Mouse (Mus musculus): Measurements from ENCODE around the gene Twf2. TPM values are rescaled to one million over a fixed set of nuclear protein-coding genes. Genes with fewer than 3 reads are reported as not detected.

Gene Twf2
- total and polyA plus RNA-seq, 3 experiments, result 120 to 186 (median 131) TPM

DNA sequence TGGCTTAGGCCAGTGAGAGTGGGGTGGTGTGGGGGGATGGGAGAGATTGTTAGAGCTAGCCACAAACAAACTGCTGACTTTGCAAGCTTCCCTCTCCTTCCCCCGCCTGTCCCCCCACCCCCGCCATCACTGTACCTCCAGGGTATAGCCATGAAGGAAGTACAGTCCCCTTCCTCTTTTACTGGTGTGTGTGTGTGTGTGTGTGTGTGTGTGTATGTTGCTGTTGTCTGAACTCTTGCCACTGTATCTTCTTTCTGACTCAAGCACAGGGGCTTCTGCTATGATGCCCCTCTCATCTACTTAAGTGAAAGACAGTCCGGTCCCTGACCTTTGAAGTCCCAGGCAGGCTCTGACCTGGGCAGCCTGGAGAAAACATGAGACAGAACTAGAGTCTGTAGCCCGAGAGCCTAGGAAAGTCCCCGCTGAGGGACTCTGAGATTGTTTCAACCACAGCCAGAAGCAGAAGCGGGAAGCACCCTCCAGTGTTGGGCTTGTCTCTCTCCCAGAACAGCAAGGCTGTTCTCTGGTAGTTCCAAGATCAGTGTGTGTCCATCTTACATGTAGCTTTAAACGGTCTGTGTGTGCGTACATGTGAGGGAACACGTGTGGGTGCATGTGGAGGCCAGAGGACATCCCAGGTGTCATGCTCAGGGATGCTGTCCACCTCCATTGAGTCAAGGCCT is 27.3 kb downstream of the Twf2 start (continued):
- TF ChIP-seq ZC3H11A (IDR thresholded peaks at IDR 0.05; ENCODE audit: low read depth, low read length), result no peak
- TF ChIP-seq EP300 (IDR thresholded peaks at IDR 0.05; ENCODE audit: low read length), result peak; percentile 77
- TF ChIP-seq TCF12 (IDR thresholded peaks at IDR 0.05; ENCODE audit: low read depth, low read length), result peak; percentile 59
- peak; percentile 55; the same call in 1 of the 2 replicates for TF ChIP-seq ELF1 (IDR thresholded peaks at IDR 0.05; ENCODE audit: low read depth, low read length)
- TF ChIP-seq ZNF384 (IDR thresholded peaks at IDR 0.05; ENCODE audit: low read depth, low read length), result no peak
- no peak for TF ChIP-seq JUND (conservative IDR thresholded peaks at IDR 0.05; ENCODE audit: low read depth, low read length)
- TF ChIP-seq E2F4 (IDR thresholded peaks at IDR 0.05; ENCODE audit: insufficient replicate concordance, low read depth, low read length), result no peak
- peak; percentile 75 for TF ChIP-seq MXI1 (IDR thresholded peaks at IDR 0.05; ENCODE audit: low read depth, low read length)

DNA sequence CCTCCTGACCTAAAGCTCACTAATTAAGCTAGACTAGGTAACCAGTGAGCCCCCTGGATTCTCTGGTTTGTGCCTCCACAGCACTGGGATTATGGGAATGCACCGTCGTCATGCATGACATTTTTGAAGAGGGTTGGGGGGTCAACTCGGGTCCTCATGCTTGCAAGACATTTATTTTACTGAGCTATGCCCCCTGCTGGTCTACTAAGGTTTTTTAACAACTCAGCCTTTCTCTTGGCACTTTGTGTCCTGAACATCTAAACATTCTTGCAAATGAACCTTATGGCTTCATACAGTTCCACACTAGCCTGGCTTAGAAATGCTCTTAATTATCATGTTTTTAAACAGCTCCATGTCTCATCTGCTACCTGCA is 27.8 kb downstream of the Twf2 start:
- Histone ChIP-seq H3K4me2 (ENCODE audit: insufficient read depth, low read depth, poor library complexity, severe bottlenecking) (peak overlapping the region; percentile 78), H3K27ac (ENCODE audit: insufficient read depth, low read depth) (peak overlapping the region; percentile 95), H3K4me1 (ENCODE audit: control insufficient read depth in 1 of 2, insufficient read depth in 2 of 2) (peaks cover 28 to 58% of the 10 kb centered on the region in 2 experiments), H3K9ac (ENCODE audit: insufficient read depth, low read depth) (no peak overlapping the region; the same call in 1 of the 2 replicates), H3K9me3 (replicated peaks; ENCODE audit: low read length) (peaks cover 17% of the 10 kb centered on the region), H3K36me3 (replicated peaks in 1 of 2; ENCODE audit: control insufficient read depth in 1 of 2, insufficient read depth in 1 of 2, low read length in 1 of 2) (peaks cover 24 to 62% of the 10 kb centered on the region in 2 experiments), H3K4me3 (replicated peaks in 1 of 3; ENCODE audit: low read depth in 2 of 3, low read length in 2 of 3, poor library complexity in 1 of 3) (peak overlapping the region in 1 of 3 experiments; percentile 34), H3K79me2 (replicated peaks; ENCODE audit: control insufficient read depth, extremely low read depth, insufficient read depth, poor library complexity, severe bottlenecking) (no peaks in the 10 kb centered on the region), H3K27me3 (replicated peaks) (no peaks in the 10 kb centered on the region)
- dilution Hi-C loops (cut with MboI; ENCODE audit: extremely low pct_ligation_motif_present, extremely low pct_unique_long_range_greater_than_20kb, low sequenced_read_pairs) (no loop called here), in situ Hi-C loops (cut with MboI; ENCODE audit: low pct_ligation_motif_present, low pct_unique_long_range_greater_than_20kb, low sequenced_read_pairs) (no loop called here)
- DNase-seq (ENCODE audit: extremely low read depth), result peak; percentile 74
- TF ChIP-seq NRF1 (IDR thresholded peaks at IDR 0.05; ENCODE audit: low read depth, low read length), result no peak
- no peak for TF ChIP-seq GABPA (IDR thresholded peaks at IDR 0.05; ENCODE audit: insufficient replicate concordance, low read depth, low read length)
- peak; percentile 9; the same call in 1 of the 2 replicates for TF ChIP-seq JUND (conservative IDR thresholded peaks at IDR 0.05; ENCODE audit: low read depth, low read length)
- TF ChIP-seq RCOR1 (conservative IDR thresholded peaks at IDR 0.05; ENCODE audit: low read depth, low read length), result no peak
- TF ChIP-seq RAD21 (IDR thresholded peaks at IDR 0.05; ENCODE audit: low read depth, low read length), result peak; percentile 77
- TF ChIP-seq E2F4 (IDR thresholded peaks at IDR 0.05; ENCODE audit: insufficient replicate concordance, low read depth, low read length), result no peak
- no peak for TF ChIP-seq EP300 (IDR thresholded peaks at IDR 0.05; ENCODE audit: low read length)
- no peak for TF ChIP-seq CHD1 (IDR thresholded peaks at IDR 0.05; ENCODE audit: low read depth, low read length)
- TF ChIP-seq HCFC1 (IDR thresholded peaks at IDR 0.05; ENCODE audit: low read depth, low read length), result no peak; the same call in 1 of the 2 replicates
- peak; percentile 79 for TF ChIP-seq SMC3 (IDR thresholded peaks at IDR 0.05; ENCODE audit: low read depth, low read length)
- TF ChIP-seq NELFE (IDR thresholded peaks at IDR 0.05; ENCODE audit: low read depth, low read length), result no peak
- TF ChIP-seq POLR2AphosphoS2 (IDR thresholded peaks at IDR 0.05; ENCODE audit: low read depth, low read length), result no peak
- TF ChIP-seq MXI1 (IDR thresholded peaks at IDR 0.05; ENCODE audit: low read depth, low read length), result peak; percentile 28
- TF ChIP-seq KAT2A (IDR thresholded peaks at IDR 0.05; ENCODE audit: insufficient replicate concordance, low read length), result no peak
- TF ChIP-seq ZC3H11A (IDR thresholded peaks at IDR 0.05; ENCODE audit: low read depth, low read length), result peak; percentile 39; the same call in 1 of the 2 replicates
- no peak for TF ChIP-seq ELF1 (IDR thresholded peaks at IDR 0.05; ENCODE audit: low read depth, low read length)
- 0 out of 2 replicates have a peak, but pooled peaks have one; percentile 47 for TF ChIP-seq MAX (IDR thresholded peaks at IDR 0.05; ENCODE audit: low read length)
- no peak for TF ChIP-seq USF1 (IDR thresholded peaks at IDR 0.05; ENCODE audit: low read depth, low read length)
- no peak for TF ChIP-seq POLR2A (IDR thresholded peaks at IDR 0.05; ENCODE audit: low read depth, low read length)
- no peak for TF ChIP-seq PAX5 (IDR thresholded peaks at IDR 0.05; ENCODE audit: low read length)
- TF ChIP-seq MEF2A (IDR thresholded peaks at IDR 0.05; ENCODE audit: borderline replicate concordance, low read depth, low read length), result no peak
- no peak for TF ChIP-seq USF2 (conservative IDR thresholded peaks at IDR 0.05; ENCODE audit: low read depth, low read length)
- no peak for TF ChIP-seq ETS1 (conservative IDR thresholded peaks at IDR 0.05; ENCODE audit: low read depth, low read length)
- no peak for TF ChIP-seq ZMIZ1 (IDR thresholded peaks at IDR 0.05; ENCODE audit: low read depth, low read length)
- TF ChIP-seq CHD2 (IDR thresholded peaks at IDR 0.05; ENCODE audit: low read length), result no peak
- TF ChIP-seq TBP (conservative IDR thresholded peaks at IDR 0.05; ENCODE audit: low read depth, low read length), result no peak
- TF ChIP-seq MAFK (IDR thresholded peaks at IDR 0.05; ENCODE audit: insufficient replicate concordance, low read length), result peak; percentile 43; the same call in 1 of the 2 replicates
- peak; percentile 7; the same call in 1 of the 2 replicates for TF ChIP-seq SIN3A (IDR thresholded peaks at IDR 0.05; ENCODE audit: low read length)
- peak; percentile 46 to 84 for TF ChIP-seq CTCF (conservative IDR thresholded peaks at IDR 0.05 in 1 of 2, IDR thresholded peaks at IDR 0.05 in 1 of 2; ENCODE audit: low read depth in 2 of 2, low read length in 2 of 2)
- TF ChIP-seq UBTF (IDR thresholded peaks at IDR 0.05; ENCODE audit: low read depth, low read length), result no peak
- no peak; the same call in 1 of the 2 replicates for TF ChIP-seq TCF12 (IDR thresholded peaks at IDR 0.05; ENCODE audit: low read depth, low read length)
- no peak for TF ChIP-seq IRF4 (IDR thresholded peaks at IDR 0.05; ENCODE audit: low read depth, low read length)
- TF ChIP-seq BHLHE40 (IDR thresholded peaks at IDR 0.05; ENCODE audit: low read depth, low read length), result no peak
- TF ChIP-seq MYC (IDR thresholded peaks at IDR 0.05; ENCODE audit: low read depth, low read length), result peak; percentile 81

Data from CH12.LX (cell line).